Mouse (Mus musculus): ENCODE data around the gene Dpf2. TPM values are rescaled to one million over a fixed set of nuclear protein-coding genes. Genes with fewer than 3 reads are reported as not detected.

Dpf2 gene
- 5.4 TPM for polyA plus RNA-seq (2014; fragmentation: Illumina TruSeq; extraction: RNeasy Lipid Tissue Mini Kit (QIAGEN cat#74804); ENCODE audit: low read depth, low replicate concordance)

GRCm38 (mm10) chr19:5913007-5913719 lies at the start of gene Dpf2:
Dpf2 (minus strand) TSS chr19:5913010.

GRCm38 (mm10) chr19:5924713-5925093 lies 11.9 kb upstream of the Dpf2 start, which contains the start of gene Cdc42ep2:
Cdc42ep2 (minus strand) TSS chr19:5924816.

GRCm38 (mm10) chr19:5894002-5894678 lies 18.7 kb downstream of the Dpf2 start, which contains the start of gene Tigd3:
Tigd3 (minus strand) TSS chr19:5894149.

GRCm38 (mm10) chr19:5877618-5878361 lies 35.0 kb downstream of the Dpf2 start, which contains the start of gene Slc25a45:
Slc25a45 (plus strand) TSS chr19:5877808.

GRCm38 (mm10) chr19:5874969-5875480 lies 37.8 kb downstream of the Dpf2 start, which contains the start of gene Frmd8:
Frmd8 (minus strand) TSS chr19:5875274.

Other genes starting within 250 kb of the Dpf2 start
- gene Sipa1, start 249.3 kb downstream of the Dpf2 start, polyA plus RNA-seq (2014; fragmentation: Illumina TruSeq; extraction: RNeasy Lipid Tissue Mini Kit (QIAGEN cat#74804); ENCODE audit: low read depth, low replicate concordance) = 0.20 TPM
- 0.40 TPM for gene Map3k11, start 224.3 kb downstream of the Dpf2 start, polyA plus RNA-seq (2014; fragmentation: Illumina TruSeq; extraction: RNeasy Lipid Tissue Mini Kit (QIAGEN cat#74804); ENCODE audit: low read depth, low replicate concordance)
- gene Pcnx3, start 224.1 kb downstream of the Dpf2 start, polyA plus RNA-seq (2014; fragmentation: Illumina TruSeq; extraction: RNeasy Lipid Tissue Mini Kit (QIAGEN cat#74804); ENCODE audit: low read depth, low replicate concordance) = 0.16 TPM
- not detected for gene Kcnk7, start 208.6 kb downstream of the Dpf2 start, polyA plus RNA-seq (2014; fragmentation: Illumina TruSeq; extraction: RNeasy Lipid Tissue Mini Kit (QIAGEN cat#74804); ENCODE audit: low read depth, low replicate concordance)
- gene Ehbp1l1, start 186.7 kb downstream of the Dpf2 start, polyA plus RNA-seq (2014; fragmentation: Illumina TruSeq; extraction: RNeasy Lipid Tissue Mini Kit (QIAGEN cat#74804); ENCODE audit: low read depth, low replicate concordance) = 1.3 TPM
- gene Fam89b, start 183.4 kb downstream of the Dpf2 start, polyA plus RNA-seq (2014; fragmentation: Illumina TruSeq; extraction: RNeasy Lipid Tissue Mini Kit (QIAGEN cat#74804); ENCODE audit: low read depth, low replicate concordance) = not detected
- gene Ltbp3, start 172.1 kb downstream of the Dpf2 start, polyA plus RNA-seq (2014; fragmentation: Illumina TruSeq; extraction: RNeasy Lipid Tissue Mini Kit (QIAGEN cat#74804); ENCODE audit: low read depth, low replicate concordance) = 2.1 TPM
- 0.53 TPM for gene Scyl1, start 141.6 kb downstream of the Dpf2 start, polyA plus RNA-seq (2014; fragmentation: Illumina TruSeq; extraction: RNeasy Lipid Tissue Mini Kit (QIAGEN cat#74804); ENCODE audit: low read depth, low replicate concordance)
- gene Frmd8, start 37.7 kb downstream of the Dpf2 start, polyA plus RNA-seq (2014; fragmentation: Illumina TruSeq; extraction: RNeasy Lipid Tissue Mini Kit (QIAGEN cat#74804); ENCODE audit: low read depth, low replicate concordance) = 2.8 TPM
- 4.5 TPM for gene Slc25a45, start 35.2 kb downstream of the Dpf2 start, polyA plus RNA-seq (2014; fragmentation: Illumina TruSeq; extraction: RNeasy Lipid Tissue Mini Kit (QIAGEN cat#74804); ENCODE audit: low read depth, low replicate concordance)
- gene Tigd3, start 18.9 kb downstream of the Dpf2 start, polyA plus RNA-seq (2014; fragmentation: Illumina TruSeq; extraction: RNeasy Lipid Tissue Mini Kit (QIAGEN cat#74804); ENCODE audit: low read depth, low replicate concordance) = 0.20 TPM
- 1.9 TPM for gene Cdc42ep2, start 11.8 kb upstream of the Dpf2 start, polyA plus RNA-seq (2014; fragmentation: Illumina TruSeq; extraction: RNeasy Lipid Tissue Mini Kit (QIAGEN cat#74804); ENCODE audit: low read depth, low replicate concordance)
- gene Pola2, start 51.2 kb upstream of the Dpf2 start, polyA plus RNA-seq (2014; fragmentation: Illumina TruSeq; extraction: RNeasy Lipid Tissue Mini Kit (QIAGEN cat#74804); ENCODE audit: low read depth, low replicate concordance) = 2.4 TPM
- gene Slc22a20, start 73.1 kb upstream of the Dpf2 start, polyA plus RNA-seq (2014; fragmentation: Illumina TruSeq; extraction: RNeasy Lipid Tissue Mini Kit (QIAGEN cat#74804); ENCODE audit: low read depth, low replicate concordance) = not detected
- 1.3 TPM for gene Capn1, start 102.9 kb upstream of the Dpf2 start, polyA plus RNA-seq (2014; fragmentation: Illumina TruSeq; extraction: RNeasy Lipid Tissue Mini Kit (QIAGEN cat#74804); ENCODE audit: low read depth, low replicate concordance)
- gene Syvn1, start 133.6 kb upstream of the Dpf2 start, polyA plus RNA-seq (2014; fragmentation: Illumina TruSeq; extraction: RNeasy Lipid Tissue Mini Kit (QIAGEN cat#74804); ENCODE audit: low read depth, low replicate concordance) = 0.77 TPM
- gene Mrpl49, start 144.8 kb upstream of the Dpf2 start, polyA plus RNA-seq (2014; fragmentation: Illumina TruSeq; extraction: RNeasy Lipid Tissue Mini Kit (QIAGEN cat#74804); ENCODE audit: low read depth, low replicate concordance) = 41.8 TPM
- 5.1 TPM for gene Fau, start 144.8 kb upstream of the Dpf2 start, polyA plus RNA-seq (2014; fragmentation: Illumina TruSeq; extraction: RNeasy Lipid Tissue Mini Kit (QIAGEN cat#74804); ENCODE audit: low read depth, low replicate concordance)
- not detected for gene Znhit2, start 148.2 kb upstream of the Dpf2 start, polyA plus RNA-seq (2014; fragmentation: Illumina TruSeq; extraction: RNeasy Lipid Tissue Mini Kit (QIAGEN cat#74804); ENCODE audit: low read depth, low replicate concordance)
- 0.93 TPM for gene Tm7sf2, start 155.4 kb upstream of the Dpf2 start, polyA plus RNA-seq (2014; fragmentation: Illumina TruSeq; extraction: RNeasy Lipid Tissue Mini Kit (QIAGEN cat#74804); ENCODE audit: low read depth, low replicate concordance)
- gene Vps51, start 164.2 kb upstream of the Dpf2 start, polyA plus RNA-seq (2014; fragmentation: Illumina TruSeq; extraction: RNeasy Lipid Tissue Mini Kit (QIAGEN cat#74804); ENCODE audit: low read depth, low replicate concordance) = 8.9 TPM
- not detected for gene Tmem262, start 167.0 kb upstream of the Dpf2 start, polyA plus RNA-seq (2014; fragmentation: Illumina TruSeq; extraction: RNeasy Lipid Tissue Mini Kit (QIAGEN cat#74804); ENCODE audit: low read depth, low replicate concordance)
- not detected for gene Gm28374, start 169.2 kb upstream of the Dpf2 start, polyA plus RNA-seq (2014; fragmentation: Illumina TruSeq; extraction: RNeasy Lipid Tissue Mini Kit (QIAGEN cat#74804); ENCODE audit: low read depth, low replicate concordance)
- not detected for gene Zfpl1, start 171.9 kb upstream of the Dpf2 start, polyA plus RNA-seq (2014; fragmentation: Illumina TruSeq; extraction: RNeasy Lipid Tissue Mini Kit (QIAGEN cat#74804); ENCODE audit: low read depth, low replicate concordance)
- 0.24 TPM for gene Cdca5, start 172.0 kb upstream of the Dpf2 start, polyA plus RNA-seq (2014; fragmentation: Illumina TruSeq; extraction: RNeasy Lipid Tissue Mini Kit (QIAGEN cat#74804); ENCODE audit: low read depth, low replicate concordance)
- not detected for gene AC131692.1, start 181.4 kb upstream of the Dpf2 start, polyA plus RNA-seq (2014; fragmentation: Illumina TruSeq; extraction: RNeasy Lipid Tissue Mini Kit (QIAGEN cat#74804); ENCODE audit: low read depth, low replicate concordance)
- gene Naaladl1, start 192.8 kb upstream of the Dpf2 start, polyA plus RNA-seq (2014; fragmentation: Illumina TruSeq; extraction: RNeasy Lipid Tissue Mini Kit (QIAGEN cat#74804); ENCODE audit: low read depth, low replicate concordance) = not detected
- not detected for gene Sac3d1, start 205.6 kb upstream of the Dpf2 start, polyA plus RNA-seq (2014; fragmentation: Illumina TruSeq; extraction: RNeasy Lipid Tissue Mini Kit (QIAGEN cat#74804); ENCODE audit: low read depth, low replicate concordance)
- 3.0 TPM for gene Snx15, start 215.3 kb upstream of the Dpf2 start, polyA plus RNA-seq (2014; fragmentation: Illumina TruSeq; extraction: RNeasy Lipid Tissue Mini Kit (QIAGEN cat#74804); ENCODE audit: low read depth, low replicate concordance)
- gene Batf2, start 228.0 kb upstream of the Dpf2 start, polyA plus RNA-seq (2014; fragmentation: Illumina TruSeq; extraction: RNeasy Lipid Tissue Mini Kit (QIAGEN cat#74804); ENCODE audit: low read depth, low replicate concordance) = not detected
- gene Arl2, start 228.5 kb upstream of the Dpf2 start, polyA plus RNA-seq (2014; fragmentation: Illumina TruSeq; extraction: RNeasy Lipid Tissue Mini Kit (QIAGEN cat#74804); ENCODE audit: low read depth, low replicate concordance) = 0.49 TPM